Mouse (Mus musculus) stomach, postnatal 0 days (tissue): ENCODE results near the gene Gm49336.

ENCODE experiments used
- CTCF ChIP-seq: IDR thresholded peaks from 2 replicates; pipeline ENCODE4 v1.5.1; 2016; ENCODE audit warnings: antibody characterized with exemption, low read depth, mild to moderate bottlenecking, moderate library complexity
- EP300 ChIP-seq: optimal IDR thresholded peaks from 2 replicates; pipeline ENCODE3; 2016; ENCODE audit warnings: antibody characterized with exemption

DNA sequence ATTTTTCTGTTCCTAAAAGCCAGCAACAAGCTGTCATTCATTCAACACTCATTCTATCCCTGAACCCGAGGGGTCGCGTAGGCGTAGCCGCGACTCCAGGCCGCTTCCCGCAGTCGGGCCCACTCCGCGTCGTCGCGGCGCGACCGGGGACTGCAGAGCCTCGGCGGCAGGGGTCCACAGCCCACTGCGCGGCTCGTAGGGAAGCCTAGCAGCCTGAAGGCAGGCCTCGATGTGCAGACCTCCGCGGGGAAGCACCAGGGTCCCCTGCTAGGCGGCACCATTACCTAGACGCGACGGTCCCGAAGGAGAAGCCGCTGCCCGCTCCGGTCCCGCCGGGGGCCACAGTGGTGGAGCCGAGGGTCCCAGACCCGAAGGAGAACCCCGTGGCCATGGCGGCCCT lies 428 bp downstream of the Gm49336 start:
- TF ChIP-seq CTCF = no peak
- TF ChIP-seq EP300 = no peak
